8 mouse cellular contexts compared by ENCODE assay signal in the genomic region with DNA sequence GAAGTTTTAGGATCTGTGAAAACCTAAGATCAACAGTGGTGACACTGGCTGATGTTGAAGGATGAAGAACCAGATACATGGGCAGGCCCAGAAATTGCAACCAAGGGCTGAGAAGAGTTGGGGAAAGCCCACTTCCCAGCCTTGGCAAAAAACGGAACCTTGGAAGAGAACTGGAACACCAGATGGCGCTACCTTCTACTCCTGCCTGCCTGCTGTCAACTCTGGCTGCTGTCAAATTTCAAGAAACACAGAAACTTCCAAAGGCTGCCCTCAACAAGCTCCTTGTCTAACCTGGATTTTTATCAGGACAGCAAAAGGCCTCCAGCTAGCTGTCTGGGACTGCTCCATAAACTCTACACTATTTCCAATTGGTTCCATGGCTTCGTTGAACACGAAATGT. TPM values are rescaled to one million over a fixed set of nuclear protein-coding genes. Genes with fewer than 3 reads are reported as not detected.
DNase-seq lines count a peak whose midpoint lies in the region; ATAC-seq and TF ChIP-seq lines count a peak whose summit lies in the region.

No protein-coding gene starts in this region.

- H3K4me1 ChIP-seq in embryonic fibroblast, embryonic 13.5 days (ENCODE audit: control insufficient read depth, insufficient read depth, low read length): peaks cover 3% of the 10 kb centered on the region; the same call in 1 of the 2 replicates
- no peaks in the 10 kb centered on the region for H3K4me1 ChIP-seq in hindbrain, embryonic 11.5 days (replicated peaks; ENCODE audit: control insufficient read depth, insufficient read depth, low read length)

- H3K27ac ChIP-seq in embryonic fibroblast, embryonic 13.5 days (ENCODE audit: insufficient read depth, low read length): no peak overlapping the region
- H3K27ac ChIP-seq in hindbrain, embryonic 11.5 days (ENCODE audit: low read depth, low read length): no peak overlapping the region

- H3K27me3 ChIP-seq in hindbrain, embryonic 11.5 days (ENCODE audit: control insufficient read depth, insufficient read depth, low read length): no peaks in the 10 kb centered on the region

- H3K4me3 ChIP-seq in embryonic fibroblast, embryonic 13.5 days (ENCODE audit: insufficient read depth, low read length): peak overlapping the region; percentile 79
- H3K4me3 ChIP-seq in hindbrain, embryonic 11.5 days (ENCODE audit: low read depth, low read length): peak overlapping the region; percentile 85

- peak; percentile 64; the same call in 1 of the 2 replicates for TF ChIP-seq CTCF in embryonic fibroblast, embryonic 13.5 days (IDR thresholded peaks at IDR 0.05; ENCODE audit: borderline replicate concordance, insufficient read depth, low read length)

- no peak overlapping the region for H3K9ac ChIP-seq in hindbrain, embryonic 11.5 days (ENCODE audit: low read depth, low read length)

- ATAC-seq in hindbrain, embryonic 11.5 days (ENCODE audit: low FRiP score): no peak

- WGBS in hindbrain, embryonic 11.5 days: 16% methylated on average over 4 of the region's 4 CpGs

- peak; percentile 55 to 89 for DNase-seq in adrenal gland, adult (ENCODE audit: inconsistent age in 2 of 2, low spot score in 1 of 2)
- DNase-seq in adrenal gland, postnatal 4 days (ENCODE audit: low spot score in 2 of 2): no peak
- DNase-seq in ZHBTc4 (ENCODE audit: low read depth, low spot score): peak; percentile 68
- peak; percentile 68 for DNase-seq in hindbrain, embryonic 11.5 days (ENCODE audit: low spot score)
- DNase-seq in layer of hippocampus, adult 9-11 months: peak; percentile 23
- peak; percentile 76 for DNase-seq in lung, postnatal 10 days
- DNase-seq in right cerebral cortex, adult 2 months (ENCODE audit: low spot score in 2 of 2): peak; percentile 66 to 73

- no peaks in the 10 kb centered on the region for H3K9me3 ChIP-seq in hindbrain, embryonic 11.5 days (ENCODE audit: control insufficient read depth, low read length)

- H3K4me2 ChIP-seq in hindbrain, embryonic 11.5 days (replicated peaks; ENCODE audit: low read depth, low read length): peak overlapping the region; percentile 91; the same call in 1 of the 2 replicates

- no peak for TF ChIP-seq POLR2A in embryonic fibroblast, embryonic 13.5 days (IDR thresholded peaks at IDR 0.05; ENCODE audit: low read depth, low read length)

- no peaks in the 10 kb centered on the region for H3K36me3 ChIP-seq in hindbrain, embryonic 11.5 days (ENCODE audit: control insufficient read depth, insufficient read depth, low read length)

RNA-seq across cellular contexts. Expression of a gene that starts 1.1 kb away (rescaled TPM):
- total RNA-seq in adrenal gland, postnatal 4 days (2021): 10 to 100 TPM; 23.0 to 25.2 TPM
- polyA plus RNA-seq in embryonic fibroblast, embryonic 13.5 days (2011; ENCODE audit: insufficient read length, low read depth, missing spikeins): 11.6 and 13.8 TPM in 2 replicates
- 9.8 and 10.4 TPM in 2 replicates for polyA plus RNA-seq in hindbrain, embryonic 11.5 days (2014; fragmentation: Nextera tagmentation; extraction: Ambion mirVana)

RNA-seq across cellular contexts. Expression of a gene that starts 19.4 kb away (rescaled TPM):
- total RNA-seq in adrenal gland, postnatal 4 days (2021): 10 to 100 TPM; 17.6 to 23.8 TPM
- not detected in 2 replicates for polyA plus RNA-seq in embryonic fibroblast, embryonic 13.5 days (2011; ENCODE audit: insufficient read length, low read depth, missing spikeins)
- polyA plus RNA-seq in hindbrain, embryonic 11.5 days (2014; fragmentation: Nextera tagmentation; extraction: Ambion mirVana): 5.3 and 7.0 TPM in 2 replicates

RNA-seq across cellular contexts. Expression of a gene that starts 30.7 kb away (rescaled TPM):
- 10 to 100 TPM; 36.0 to 38.8 TPM for total RNA-seq in adrenal gland, postnatal 4 days (2021)
- polyA plus RNA-seq in embryonic fibroblast, embryonic 13.5 days (2011; ENCODE audit: insufficient read length, low read depth, missing spikeins): 20.6 TPM in 2 replicates
- polyA plus RNA-seq in hindbrain, embryonic 11.5 days (2014; fragmentation: Nextera tagmentation; extraction: Ambion mirVana): 25.5 and 28.1 TPM in 2 replicates

RNA-seq across cellular contexts. Expression of a gene that starts 53.1 kb away (rescaled TPM):
- total RNA-seq in adrenal gland, postnatal 4 days (2021): 10 to 100 TPM; 30.8 to 41.5 TPM
- polyA plus RNA-seq in embryonic fibroblast, embryonic 13.5 days (2011; ENCODE audit: insufficient read length, low read depth, missing spikeins): 15.5 and 17.0 TPM in 2 replicates
- 13.0 and 14.5 TPM in 2 replicates for polyA plus RNA-seq in hindbrain, embryonic 11.5 days (2014; fragmentation: Nextera tagmentation; extraction: Ambion mirVana)

RNA-seq across cellular contexts. Expression of a gene that starts 55.8 kb away (rescaled TPM):
- under 1 TPM; 0.34 to 0.40 TPM for total RNA-seq in adrenal gland, postnatal 4 days (2021)
- not detected in 2 replicates for polyA plus RNA-seq in embryonic fibroblast, embryonic 13.5 days (2011; ENCODE audit: insufficient read length, low read depth, missing spikeins)
- 0.54 and 0.62 TPM in 2 replicates for polyA plus RNA-seq in hindbrain, embryonic 11.5 days (2014; fragmentation: Nextera tagmentation; extraction: Ambion mirVana)

Comparison
In these comparisons a context has a peak if more than half of its experiments do, and no peak if none do; other contexts are left out.
1. DNase-seq: peak in adrenal gland, adult (2 of 2), ZHBTc4 (single experiment), hindbrain, embryonic 11.5 days (single experiment), layer of hippocampus, adult 9-11 months (single experiment), lung, postnatal 10 days (single experiment) and right cerebral cortex, adult 2 months (2 of 2); none in adrenal gland, postnatal 4 days (0 of 2).